Mouse (Mus musculus) embryonic facial prominence, embryonic 11.5 days (tissue): ENCODE results near the gene Thra. TPM values are rescaled to one million over a fixed set of nuclear protein-coding genes. Genes with fewer than 3 reads are reported as not detected.

Experiments used
- ATAC-seq: fragments of 200-750 bp; cut with Nextera tagmentation; replicated peaks from 2 replicates; pipeline ENCODE4 v1.8.0; 2017; ENCODE audit warnings: low read depth; ENCODE audit not compliant: insufficient number of reproducible peaks, low FRiP score, low TSS enrichment
- DNase-seq: peaks from one replicate; pipeline ENCODE4 v3.0.0-alpha.2; 2015; ENCODE audit warnings: low spot score
- H3K27ac ChIP-seq: fragments of 300-500 bp; sonication (generic); replicated peaks from 2 replicates; pipeline ENCODE4 v1.5.1; 2014; ENCODE audit warnings: mild to moderate bottlenecking, low read depth, low read length, control low read depth
- H3K27me3 ChIP-seq: fragments of 300-500 bp; sonication (generic); 2 replicates; pipeline ENCODE4 v1.6.1; 2014; ENCODE audit warnings: mild to moderate bottlenecking, low read length, moderate library complexity, mixed read lengths; ENCODE audit not compliant: control insufficient read depth, insufficient read depth
- H3K36me3 ChIP-seq: fragments of 300-500 bp; sonication (generic); replicated peaks from 2 replicates; pipeline ENCODE4 v1.6.1; 2014; ENCODE audit warnings: low read depth, mild to moderate bottlenecking, low read length, moderate library complexity, mixed read lengths; ENCODE audit not compliant: control insufficient read depth, insufficient read depth
- H3K4me1 ChIP-seq: fragments of 300-500 bp; sonication (generic); 2 replicates; pipeline ENCODE4 v1.6.1; 2014; ENCODE audit warnings: low read length, mixed read lengths; ENCODE audit not compliant: control insufficient read depth, insufficient read depth
- H3K4me2 ChIP-seq: fragments of 300-500 bp; sonication (generic); 2 replicates; pipeline ENCODE4 v1.6.1; 2014; ENCODE audit warnings: low read depth, mild to moderate bottlenecking, control low read depth, low read length, moderate library complexity
- H3K4me3 ChIP-seq: fragments of 300-500 bp; sonication (generic); 2 replicates; pipeline ENCODE4 v1.5.1; 2014; ENCODE audit warnings: low read depth, low read length, control low read depth
- H3K9ac ChIP-seq: fragments of 300-500 bp; sonication (generic); replicated peaks from 2 replicates; pipeline ENCODE4 v1.6.1; 2014; ENCODE audit warnings: mild to moderate bottlenecking, control low read depth, low read length
- H3K9me3 ChIP-seq: fragments of 300-500 bp; sonication (generic); replicated peaks from 2 replicates; pipeline ENCODE4 v1.6.1; 2016; ENCODE audit warnings: mild to moderate bottlenecking, low read length, inconsistent platforms, mixed read lengths; ENCODE audit not compliant: control insufficient read depth
- WGBS: fragments of 180-500 bp; shearing (Covaris S2); extraction: QIAGEN DNeasy Blood & Tissue Kit; methylation state at CpG from one replicate; pipeline ENCODE4 v1.1.7; 2014; 5-methylcytosine and 5-hydroxymethylcytosine counted together
- polyA plus RNA-seq: library from polyadenylated mRNA; unstranded; fragments of >200 nt; fragmentation: Nextera tagmentation; extraction: Ambion mirVana; gene quantifications from 2 replicates; pipeline ENCODE4 v1.2.1, GENCODE M21; 2014

Gene Thra
- polyA plus RNA-seq, 1 experiment from 2014 or later: 19.7 TPM

DNA sequence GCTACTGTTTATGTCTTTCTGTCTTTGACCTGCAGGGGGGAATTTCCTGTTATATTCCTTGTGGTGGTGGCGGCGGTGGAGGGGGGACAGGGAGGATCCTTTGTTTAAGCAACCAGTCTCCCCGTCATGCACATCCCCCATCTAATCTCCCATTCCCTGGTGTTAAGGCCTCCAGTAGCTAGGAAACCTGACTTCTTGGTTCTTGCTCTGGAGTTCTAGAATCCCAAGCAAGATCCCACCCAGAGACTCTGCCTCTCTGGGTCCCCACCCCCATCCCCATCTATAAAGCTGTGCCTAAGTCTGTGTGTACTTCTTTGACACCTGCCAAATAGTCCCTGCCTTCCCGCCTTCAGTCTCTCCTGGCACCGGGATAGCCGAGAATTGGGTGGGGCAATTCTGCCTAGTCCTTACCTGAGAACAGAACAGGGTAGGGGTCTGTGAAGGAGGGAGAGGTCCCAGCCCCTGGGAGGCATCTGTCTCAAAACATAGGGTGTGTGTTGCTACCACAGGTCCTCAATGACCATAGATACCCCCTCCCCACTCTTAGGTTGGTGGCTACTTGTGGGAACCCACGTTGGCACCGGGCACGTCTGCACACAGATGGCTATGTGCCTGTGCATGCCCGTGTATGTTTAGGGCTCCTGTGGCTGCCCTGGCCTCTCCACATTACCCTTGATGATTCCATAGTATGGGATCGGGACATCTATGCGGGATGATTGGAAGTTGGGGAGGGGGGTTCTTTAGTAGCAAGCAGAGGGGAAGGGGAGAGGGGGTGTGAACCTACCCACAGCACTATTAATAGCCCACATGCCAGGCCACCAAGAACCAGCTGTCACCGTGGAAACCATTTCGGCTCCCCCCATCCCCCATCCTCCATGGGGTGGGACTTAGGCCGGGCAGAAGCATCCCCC is 8.3 kb downstream of the Thra start:
- Histone ChIP-seq H3K9ac (no peak overlapping the region), H3K9me3 (no peaks in the 10 kb centered on the region), H3K4me2 (0 out of 2 replicates have a peak overlapping the region, but pooled peaks have one; percentile 23), H3K36me3 (no peaks in the 10 kb centered on the region), H3K4me3 (no peak overlapping the region), H3K27ac (no peak overlapping the region), H3K4me1 (peaks cover 24% of the 10 kb centered on the region), H3K27me3 (no peaks in the 10 kb centered on the region)
- 30% methylated on average over 15 of the region's 15 CpGs for WGBS
- no peak for ATAC-seq
- DNase-seq: peak; percentile 36

DNA sequence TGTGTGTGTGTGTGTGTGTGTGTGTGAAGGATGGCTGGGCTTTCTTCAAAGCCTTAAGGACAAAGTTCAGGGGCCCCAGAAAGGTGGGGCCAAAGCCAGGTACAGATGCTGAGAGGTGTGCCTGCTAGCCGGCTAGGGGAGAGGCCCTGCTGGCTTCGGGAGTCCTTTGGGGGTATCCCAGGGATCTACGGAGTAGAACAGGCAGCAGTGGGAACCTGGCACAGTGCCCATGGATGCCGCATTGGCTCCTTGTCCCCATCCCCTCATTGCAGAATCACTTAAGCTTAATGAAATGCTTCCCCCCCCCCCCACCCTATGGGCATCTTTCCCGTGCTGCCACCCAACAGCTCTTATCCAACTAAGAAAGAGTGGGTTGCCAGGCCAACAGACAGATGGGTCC is 9.3 kb downstream of the Thra start:
- no peaks in the 10 kb centered on the region for H3K9me3 ChIP-seq
- 56% methylated on average over 5 of the region's 5 CpGs for WGBS
- no peak overlapping the region for H3K4me2 ChIP-seq
- no peaks in the 10 kb centered on the region for H3K27me3 ChIP-seq
- H3K4me3 ChIP-seq: no peak overlapping the region
- ATAC-seq (no peak), DNase-seq (no peak)
- peak overlapping the region; percentile 22; the same call in 1 of the 2 replicates for H3K9ac ChIP-seq
- no peak overlapping the region for H3K27ac ChIP-seq
- peaks cover 22% of the 10 kb centered on the region for H3K4me1 ChIP-seq
- H3K36me3 ChIP-seq: no peaks in the 10 kb centered on the region

- Histone ChIP-seq H3K9ac (peak overlapping the region; percentile 34), H3K36me3 (no peaks in the 10 kb centered on the region), H3K4me1 (peaks cover 22% of the 10 kb centered on the region), H3K4me3 (no peak overlapping the region), H3K9me3 (no peaks in the 10 kb centered on the region), H3K4me2 (no peak overlapping the region), H3K27me3 (no peaks in the 10 kb centered on the region), H3K27ac (no peak overlapping the region)
- ATAC-seq (no peak), DNase-seq (no peak)
- 43% methylated on average over 16 of the region's 17 CpGs for WGBS
These were observed 10.1 kb downstream of the Thra start for GRCm38 (mm10) chr11:98750351-98751201.

DNA sequence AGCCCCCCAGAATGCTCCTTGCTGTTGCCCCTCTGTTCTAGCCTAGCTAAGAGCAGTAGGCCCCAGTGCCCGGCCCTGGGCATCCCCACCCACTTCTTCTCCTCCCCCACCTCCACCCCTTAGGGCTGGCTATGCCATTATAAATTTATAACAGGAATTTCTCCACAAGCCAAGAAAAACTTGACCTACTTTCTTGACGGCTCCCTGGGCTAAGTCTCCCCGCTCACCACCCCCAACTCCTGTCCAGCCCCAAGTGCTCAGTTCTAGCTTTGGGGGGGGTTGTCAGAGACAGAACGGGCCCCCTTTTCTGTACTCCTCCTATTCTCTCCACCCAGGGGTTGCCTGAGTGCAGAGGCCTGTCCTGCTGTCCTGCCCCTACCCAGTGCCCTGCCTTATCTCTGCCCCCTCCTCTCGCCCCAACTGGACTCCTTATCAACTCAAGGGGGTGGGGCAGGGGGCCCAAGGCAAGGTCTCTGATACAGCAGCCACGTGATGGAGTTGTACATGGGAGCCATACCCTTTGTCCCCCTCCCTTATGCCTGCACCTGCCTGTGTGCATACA is 10.9 kb downstream of the Thra start:
- Histone ChIP-seq H3K27ac (no peak overlapping the region), H3K36me3 (no peaks in the 10 kb centered on the region), H3K4me3 (no peak overlapping the region), H3K27me3 (no peaks in the 10 kb centered on the region), H3K9me3 (no peaks in the 10 kb centered on the region), H3K4me1 (peaks cover 22% of the 10 kb centered on the region), H3K4me2 (no peak overlapping the region), H3K9ac (peak overlapping the region; percentile 34)
- ATAC-seq (0 out of 2 replicates have a peak, but pooled peaks have one; percentile 22), DNase-seq (no peak)
- 41% methylated on average over 6 of the region's 6 CpGs for WGBS

- Histone ChIP-seq H3K4me3 (no peak overlapping the region), H3K36me3 (no peaks in the 10 kb centered on the region), H3K4me1 (peaks cover 16% of the 10 kb centered on the region), H3K4me2 (no peak overlapping the region), H3K9me3 (no peaks in the 10 kb centered on the region), H3K27ac (no peak overlapping the region; the same call in 1 of the 2 replicates), H3K9ac (no peak overlapping the region), H3K27me3 (no peaks in the 10 kb centered on the region)
- DNase-seq (no peak), ATAC-seq (no peak)
- WGBS: 83% methylated on average over 10 of the region's 10 CpGs
These were observed 12.2 kb downstream of the Thra start for GRCm38 (mm10) chr11:98752562-98753140.

DNA sequence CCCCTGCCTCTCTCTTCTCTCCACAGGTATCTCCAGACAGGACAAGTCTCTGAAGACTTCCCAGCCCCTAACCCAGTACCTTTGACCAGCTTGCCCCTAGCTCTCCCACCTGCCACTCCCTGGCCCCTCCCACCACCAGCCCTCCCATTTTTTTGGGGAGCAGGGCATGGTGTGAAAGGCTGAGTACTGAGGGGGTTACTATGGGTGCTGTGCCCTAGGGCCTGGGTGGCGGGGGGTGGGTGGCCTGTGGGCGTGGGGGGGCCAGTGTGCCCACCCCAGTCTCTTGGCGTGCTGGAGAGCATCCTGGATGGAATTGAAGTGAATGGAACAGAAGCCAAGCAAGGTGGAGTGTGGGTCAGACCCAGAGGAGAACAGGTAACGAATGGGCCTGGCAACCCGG is 12.8 kb downstream of the Thra start:
- H3K4me1 ChIP-seq: peaks cover 10% of the 10 kb centered on the region
- DNase-seq: no peak
- H3K9me3 ChIP-seq: no peaks in the 10 kb centered on the region
- no peak overlapping the region for H3K9ac ChIP-seq
- H3K4me2 ChIP-seq: no peak overlapping the region
- no peak overlapping the region for H3K27ac ChIP-seq
- no peaks in the 10 kb centered on the region for H3K27me3 ChIP-seq
- H3K4me3 ChIP-seq: no peak overlapping the region
- no peak for ATAC-seq
- no peaks in the 10 kb centered on the region for H3K36me3 ChIP-seq
- WGBS: 87% methylated on average over 5 of the region's 5 CpGs

- H3K4me1 ChIP-seq: peaks cover 3% of the 10 kb centered on the region
- H3K27me3 ChIP-seq: no peaks in the 10 kb centered on the region
- no peak overlapping the region for H3K27ac ChIP-seq
- ATAC-seq (no peak), DNase-seq (no peak)
- H3K4me2 ChIP-seq: no peak overlapping the region
- no peaks in the 10 kb centered on the region for H3K9me3 ChIP-seq
- WGBS: 61% methylated on average over 9 of the region's 9 CpGs
- H3K36me3 ChIP-seq: no peaks in the 10 kb centered on the region
- no peak overlapping the region for H3K9ac ChIP-seq
- H3K4me3 ChIP-seq: no peak overlapping the region
These were observed 13.7 kb downstream of the Thra start for GRCm38 (mm10) chr11:98754151-98754620.
